Mouse (Mus musculus): ENCODE results near the gene Wscd1.
A peak's percentile ranks its signal among the peaks of the same experiment; 100 is the strongest.
"Not testable (repeated sequence)": the region's sequence is repeated elsewhere in the genome, so short reads cannot be mapped to it uniquely, and the experiment has no call there.

The Wscd1 gene

DNA sequence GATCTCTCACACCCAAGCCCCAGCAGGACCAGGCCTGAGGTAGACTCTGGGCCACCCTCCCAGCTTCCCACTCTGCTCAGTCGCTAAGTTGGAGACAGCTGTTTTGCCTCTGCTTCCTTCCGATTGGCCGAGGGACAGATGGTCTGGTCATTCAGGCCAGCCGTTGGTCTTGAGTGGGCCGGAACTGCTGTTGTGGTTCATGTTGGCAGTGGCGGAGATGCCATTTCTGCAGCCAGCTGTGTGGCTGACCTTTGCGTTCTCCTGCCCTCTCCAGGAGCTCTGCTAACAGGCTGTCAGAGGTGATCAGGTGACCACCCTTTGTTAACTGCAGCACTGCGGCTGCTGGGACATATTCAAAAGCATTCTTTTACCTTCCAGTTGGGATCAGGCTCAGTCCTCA lies 20.0 kb downstream of the Wscd1 start:
- DNase-seq (ENCODE audit: low spot score): no peak

- no peak for DNase-seq (ENCODE audit: low spot score)
These were observed 20.8 kb downstream of the Wscd1 start for GRCm38 (mm10) chr11:71770479-71770878.

GRCm38 (mm10) chr11:71771074-71771473 lies 21.4 kb downstream of the Wscd1 start:
- DNase-seq (ENCODE audit: low spot score): no peak

DNA sequence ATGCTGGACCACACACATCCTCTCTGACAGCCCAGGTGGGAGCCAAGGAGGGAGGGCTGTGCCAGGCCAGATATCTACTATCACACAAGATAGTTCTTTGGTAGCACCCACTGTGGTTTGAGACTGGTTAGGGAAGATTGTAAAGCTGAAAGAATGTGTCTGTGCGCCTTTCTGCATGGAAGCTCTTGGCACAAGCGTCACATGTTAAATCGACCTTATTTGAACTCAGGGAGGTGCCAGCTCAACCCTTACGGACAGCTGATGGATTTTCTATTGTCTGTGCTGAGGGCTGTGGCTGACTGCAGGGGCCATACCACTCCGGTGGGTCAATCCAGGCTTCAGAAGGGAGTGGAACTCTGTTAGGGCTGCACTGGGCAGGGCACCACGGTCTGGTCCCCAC lies 22.3 kb downstream of the Wscd1 start:
- no peak for DNase-seq (ENCODE audit: low spot score)

- DNase-seq (ENCODE audit: low spot score): no peak
These were observed 23.1 kb downstream of the Wscd1 start for GRCm38 (mm10) chr11:71772802-71773201.

DNA sequence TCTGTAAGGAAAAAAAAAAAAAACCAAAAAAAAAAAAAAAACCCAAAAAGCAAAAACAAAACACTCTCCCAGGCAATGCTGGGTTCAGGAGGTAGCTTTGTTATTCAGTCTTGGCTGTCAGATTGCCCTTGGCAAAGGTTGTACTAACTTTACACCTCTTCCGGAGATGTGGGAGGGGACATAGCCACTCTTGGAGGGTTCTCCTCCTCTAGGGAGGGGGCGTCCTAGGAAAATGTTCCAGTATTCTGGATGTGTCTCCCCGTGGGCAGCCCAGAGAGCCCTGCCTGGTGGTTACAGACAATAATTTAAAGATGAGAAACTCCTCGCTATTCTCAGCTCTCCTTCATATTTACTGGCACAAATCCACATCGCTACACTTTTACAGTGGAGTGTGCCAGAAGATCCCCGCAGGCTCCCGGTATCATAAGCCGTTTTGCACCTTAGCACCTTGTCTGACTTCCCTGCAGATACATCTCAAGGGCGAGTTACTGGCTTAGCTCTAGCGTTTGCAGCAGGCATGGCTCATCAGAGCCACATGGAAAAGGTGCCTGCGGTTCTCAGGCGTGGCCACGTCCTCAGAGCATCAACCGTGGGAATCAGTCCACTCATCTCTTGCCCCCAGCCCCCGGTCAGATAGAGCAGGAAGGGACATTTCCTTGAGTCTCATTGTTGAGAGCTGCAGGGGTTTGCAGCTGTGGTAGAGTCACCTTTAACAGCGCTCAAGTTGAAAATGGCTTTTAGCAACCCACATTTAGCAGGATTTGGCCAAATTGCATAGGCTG lies 24.5 kb downstream of the Wscd1 start:
- DNase-seq (ENCODE audit: low spot score): no peak

DNA sequence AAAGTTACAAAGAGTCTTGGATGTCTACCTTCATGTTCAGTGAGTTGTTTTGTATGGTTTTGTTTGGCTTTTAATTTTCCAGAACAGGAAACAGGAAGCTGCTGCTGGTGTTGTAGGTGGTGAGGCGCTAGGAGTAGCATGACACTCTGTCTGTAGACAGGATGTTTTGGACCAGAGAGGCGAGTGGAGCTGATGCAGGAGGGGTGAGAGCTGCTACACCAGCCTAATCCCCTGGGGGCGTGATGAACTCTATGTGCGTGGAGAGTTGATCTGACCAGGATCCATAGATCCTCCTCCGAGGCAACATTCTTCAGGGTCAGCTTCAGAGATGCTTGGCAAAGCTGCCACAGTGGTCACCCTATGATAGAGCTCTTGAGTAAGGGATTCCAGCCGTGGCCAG lies 25.3 kb downstream of the Wscd1 start:
- no peak for DNase-seq (ENCODE audit: low spot score)

DNA sequence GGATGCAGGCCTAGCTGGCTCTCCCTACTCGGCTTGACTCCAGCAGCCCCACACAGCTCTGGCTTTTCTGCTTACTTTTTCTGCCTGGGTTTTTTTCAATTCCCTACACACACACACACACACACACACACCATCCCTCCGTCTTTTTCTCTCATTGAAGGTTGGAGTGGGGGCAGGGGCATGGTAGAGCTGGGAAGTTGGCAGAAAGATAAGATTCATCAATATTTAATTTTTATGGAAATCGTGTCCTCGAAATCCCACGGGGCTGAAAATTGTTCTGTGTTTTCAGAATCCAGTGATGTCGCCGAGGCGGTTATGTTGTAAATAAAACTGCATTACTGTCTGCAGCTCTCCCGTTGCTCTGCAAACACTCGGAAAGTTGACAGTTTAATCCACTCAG lies 29.9 kb downstream of the Wscd1 start:
- DNase-seq (ENCODE audit: low spot score): no peak

- no peak for DNase-seq (ENCODE audit: low spot score)
These were observed 32.1 kb downstream of the Wscd1 start for GRCm38 (mm10) chr11:71781737-71782354.

DNA sequence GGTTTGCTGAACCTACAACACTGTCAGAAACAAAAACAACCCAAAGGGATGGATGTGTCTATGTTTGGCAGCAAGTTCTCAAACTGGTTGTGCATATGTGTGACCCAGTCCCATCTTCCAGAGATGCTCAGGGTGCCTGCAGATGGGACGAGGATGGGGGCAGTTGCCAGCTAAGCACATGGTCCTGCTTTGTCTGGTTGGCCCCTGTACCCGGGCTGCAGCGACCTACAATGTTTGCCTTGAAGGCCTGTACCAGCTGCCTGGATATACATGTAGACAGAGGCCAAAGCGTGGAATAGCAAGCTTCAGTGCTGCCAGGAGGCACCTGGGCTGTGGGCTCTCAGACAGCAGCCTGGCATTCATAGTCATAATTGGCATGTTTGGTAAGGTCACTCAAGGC lies 35.8 kb downstream of the Wscd1 start:
- DNase-seq (ENCODE audit: low spot score): no peak

GRCm38 (mm10) chr11:71788209-71788608 lies 38.5 kb downstream of the Wscd1 start:
- no peak for DNase-seq (ENCODE audit: low spot score)

GRCm38 (mm10) chr11:71790227-71790626 lies 40.5 kb downstream of the Wscd1 start:
- DNase-seq (ENCODE audit: low spot score): no peak

GRCm38 (mm10) chr11:71799206-71799605 lies 49.5 kb downstream of the Wscd1 start:
- no peak for DNase-seq (ENCODE audit: low spot score)

GRCm38 (mm10) chr11:71808521-71808920 lies 58.8 kb downstream of the Wscd1 start:
- no peak for DNase-seq (ENCODE audit: low spot score)

DNA sequence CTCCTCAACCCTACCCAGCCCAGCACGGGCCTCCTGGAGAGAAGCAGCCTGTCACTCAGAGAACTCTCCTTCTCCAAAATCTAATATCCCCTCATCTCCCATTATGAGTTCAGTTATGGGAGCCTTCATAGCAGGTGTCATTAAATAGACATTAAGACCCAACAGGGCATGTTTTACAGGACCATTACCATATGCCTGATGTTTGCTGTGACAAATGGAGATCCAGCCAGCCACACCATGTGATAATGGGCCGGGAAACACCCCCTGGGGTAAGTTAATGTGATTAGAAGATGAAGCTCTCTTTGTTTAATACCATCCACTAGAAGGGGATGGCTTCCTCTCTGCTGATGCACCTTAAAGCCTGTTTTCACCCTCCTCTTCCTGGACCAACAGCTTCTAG lies 62.1 kb downstream of the Wscd1 start:
- no peak for DNase-seq (ENCODE audit: low spot score)

DNA sequence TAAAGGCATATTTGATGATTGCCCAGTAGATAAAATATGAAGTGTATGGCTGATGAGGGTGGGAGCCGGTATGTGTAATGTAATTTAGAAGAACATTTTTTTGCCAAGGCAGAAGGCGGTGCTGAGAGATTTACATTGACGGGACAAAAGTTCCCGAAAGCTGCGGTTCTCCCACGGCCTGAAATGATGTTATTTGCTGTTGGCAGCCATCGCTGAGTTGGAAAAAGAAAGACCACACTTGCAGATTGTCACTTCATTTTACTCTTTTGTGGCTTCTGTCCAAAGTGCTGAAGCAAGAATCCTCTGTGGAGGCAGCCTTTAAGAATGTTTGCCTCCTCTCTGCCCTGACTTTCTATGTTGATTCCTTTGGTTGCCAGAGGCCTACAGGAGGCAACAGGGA lies 63.2 kb downstream of the Wscd1 start:
- peak; percentile 14 for DNase-seq (ENCODE audit: low spot score)

GRCm38 (mm10) chr11:71814511-71814910 lies 64.8 kb downstream of the Wscd1 start:
- peak; percentile 7 for DNase-seq (ENCODE audit: low spot score)

- DNase-seq (ENCODE audit: low spot score): no peak
These were observed 65.6 kb downstream of the Wscd1 start for GRCm38 (mm10) chr11:71815326-71815725.

DNA sequence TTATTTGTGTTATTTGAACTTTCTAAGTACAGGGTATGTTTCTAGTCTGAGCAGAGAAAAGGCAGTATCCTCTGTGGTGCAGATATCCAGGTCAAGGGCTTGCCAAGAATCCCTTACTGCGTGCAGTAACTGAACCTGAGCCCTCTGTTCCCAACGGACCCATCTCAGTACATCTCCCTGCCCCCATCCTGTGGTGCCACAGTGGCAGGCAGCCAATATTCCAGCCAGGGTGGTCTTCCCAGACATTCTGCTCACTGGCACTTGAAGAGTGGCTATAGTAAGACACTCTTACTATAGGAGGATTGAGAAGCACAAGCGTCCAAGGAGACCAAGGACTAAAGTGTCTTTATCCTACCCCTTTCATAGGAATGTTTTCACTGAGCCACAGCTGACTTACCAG lies 67.2 kb downstream of the Wscd1 start:
- DNase-seq (ENCODE audit: low spot score): no peak

- DNase-seq (ENCODE audit: low spot score): no peak
These were observed 67.6 kb downstream of the Wscd1 start for GRCm38 (mm10) chr11:71817341-71817740.

DNA sequence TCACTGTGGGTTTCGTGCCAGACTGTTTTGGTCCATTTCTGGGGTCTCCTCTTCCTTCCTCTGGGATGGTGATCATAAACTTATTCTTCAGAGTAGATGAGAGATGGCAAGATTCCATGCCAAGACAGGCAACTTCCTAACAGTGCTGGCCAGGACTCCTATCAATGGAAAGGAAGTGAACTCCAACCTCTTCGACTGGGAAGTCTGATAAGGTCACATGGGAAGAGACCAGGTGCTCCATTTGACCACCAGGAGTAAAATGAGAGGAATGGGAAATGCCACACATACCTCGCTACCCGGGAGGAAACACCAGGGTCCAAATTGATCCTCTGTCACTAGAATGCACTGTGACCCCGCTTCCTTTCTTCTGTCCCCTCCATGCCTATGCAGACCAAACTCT lies 68.4 kb downstream of the Wscd1 start:
- no peak for DNase-seq (ENCODE audit: low spot score)

GRCm38 (mm10) chr11:71819901-71820300 lies 70.2 kb downstream of the Wscd1 start:
- no peak for DNase-seq (ENCODE audit: low spot score)

- DNase-seq (ENCODE audit: low spot score): peak; percentile 12
These were observed 71.1 kb downstream of the Wscd1 start for GRCm38 (mm10) chr11:71820847-71821246.

GRCm38 (mm10) chr11:71821526-71821925 lies 71.8 kb downstream of the Wscd1 start:
- not testable (repeated sequence) for DNase-seq (ENCODE audit: low spot score)

All from embryo, embryonic 10.5 days (tissue).